Mouse (Mus musculus): ENCODE measurements at regions not wholly inside any gene's neighbourhood (a gene's known extent, or its start where the extent isn't known, plus 50 kb on each side); places are given as distances from the start of the nearest gene placed in this dataset.

DNA sequence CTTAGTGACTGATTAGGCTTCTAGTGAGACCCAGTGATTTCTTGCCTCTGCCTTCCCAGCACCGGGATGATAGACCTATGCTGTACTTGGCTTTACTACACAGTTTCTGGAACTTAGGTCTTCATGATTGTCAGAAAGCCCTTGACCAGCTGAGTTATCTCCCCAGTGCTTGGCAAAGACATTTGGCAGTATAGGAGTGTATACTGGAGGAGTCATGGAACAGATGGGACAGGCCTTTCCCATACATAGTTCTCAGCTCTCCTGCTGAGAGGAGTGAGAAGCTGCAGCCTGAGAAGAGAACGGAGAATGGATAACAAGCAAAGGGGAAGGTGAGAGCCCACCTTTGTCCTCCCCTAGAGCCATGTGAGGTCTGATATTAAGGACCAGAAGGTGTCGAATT is 230.6 kb upstream of the F930015N05Rik start:
- 74% methylated on average over 3 of the region's 3 CpGs for WGBS
- H3K4me2 ChIP-seq = no peak overlapping the region
- no peak for ATAC-seq (ENCODE audit: insufficient read depth, low FRiP score, low read depth)
- H3K9me3 ChIP-seq = no peaks in the 10 kb centered on the region
- no peak overlapping the region for H3K4me3 ChIP-seq (replicated peaks)
- no peak overlapping the region for H3K27ac ChIP-seq
- H3K36me3 ChIP-seq = no peaks in the 10 kb centered on the region
- no peaks in the 10 kb centered on the region for H3K27me3 ChIP-seq (replicated peaks)
- no peaks in the 10 kb centered on the region for H3K4me1 ChIP-seq
- no peak overlapping the region for H3K9ac ChIP-seq

GRCm38 (mm10) chr11:64667521-64667920 is 231.1 kb upstream of the F930015N05Rik start:
- Histone ChIP-seq H3K9ac (no peak overlapping the region), H3K4me1 (no peaks in the 10 kb centered on the region), H3K36me3 (no peaks in the 10 kb centered on the region), H3K27ac (no peak overlapping the region), H3K4me3 (replicated peaks) (no peak overlapping the region), H3K9me3 (no peaks in the 10 kb centered on the region), H3K27me3 (replicated peaks) (no peaks in the 10 kb centered on the region), H3K4me2 (no peak overlapping the region)
- WGBS = 57% methylated on average over 7 of the region's 7 CpGs
- no peak for ATAC-seq (ENCODE audit: insufficient read depth, low FRiP score, low read depth)

- Histone ChIP-seq H3K4me3 (replicated peaks) (no peak overlapping the region), H3K4me1 (no peaks in the 10 kb centered on the region), H3K27ac (no peak overlapping the region), H3K36me3 (no peaks in the 10 kb centered on the region), H3K9ac (no peak overlapping the region), H3K27me3 (replicated peaks) (no peaks in the 10 kb centered on the region), H3K9me3 (no peaks in the 10 kb centered on the region), H3K4me2 (no peak overlapping the region)
- 37% methylated on average over 3 of the region's 3 CpGs for WGBS
- peak; percentile 71; the same call in 1 of the 2 replicates for ATAC-seq (ENCODE audit: insufficient read depth, low FRiP score, low read depth)
Observed at GRCm38 (mm10) chr11:64671898-64672297, 235.4 kb upstream of the F930015N05Rik start.

- Histone ChIP-seq H3K9ac (no peak overlapping the region), H3K36me3 (no peaks in the 10 kb centered on the region), H3K4me2 (no peak overlapping the region), H3K4me3 (replicated peaks) (no peak overlapping the region), H3K4me1 (no peaks in the 10 kb centered on the region), H3K27ac (no peak overlapping the region), H3K9me3 (no peaks in the 10 kb centered on the region), H3K27me3 (replicated peaks) (no peaks in the 10 kb centered on the region)
- WGBS = 70% methylated on average over 4 of the region's 4 CpGs
- no peak for ATAC-seq (ENCODE audit: insufficient read depth, low FRiP score, low read depth)
Observed at GRCm38 (mm10) chr11:64673546-64673945, 237.1 kb upstream of the F930015N05Rik start.

- Histone ChIP-seq H3K9me3 (no peaks in the 10 kb centered on the region), H3K4me3 (replicated peaks) (no peak overlapping the region), H3K36me3 (no peaks in the 10 kb centered on the region), H3K4me2 (no peak overlapping the region), H3K27me3 (replicated peaks) (no peaks in the 10 kb centered on the region), H3K9ac (no peak overlapping the region), H3K27ac (no peak overlapping the region), H3K4me1 (no peaks in the 10 kb centered on the region; the same call in 1 of the 2 replicates)
- no peak for ATAC-seq (ENCODE audit: insufficient read depth, low FRiP score, low read depth)
- 45% methylated on average over 1 of the region's 1 CpGs for WGBS
Observed at GRCm38 (mm10) chr11:64703776-64704175, 267.3 kb upstream of the F930015N05Rik start.

DNA sequence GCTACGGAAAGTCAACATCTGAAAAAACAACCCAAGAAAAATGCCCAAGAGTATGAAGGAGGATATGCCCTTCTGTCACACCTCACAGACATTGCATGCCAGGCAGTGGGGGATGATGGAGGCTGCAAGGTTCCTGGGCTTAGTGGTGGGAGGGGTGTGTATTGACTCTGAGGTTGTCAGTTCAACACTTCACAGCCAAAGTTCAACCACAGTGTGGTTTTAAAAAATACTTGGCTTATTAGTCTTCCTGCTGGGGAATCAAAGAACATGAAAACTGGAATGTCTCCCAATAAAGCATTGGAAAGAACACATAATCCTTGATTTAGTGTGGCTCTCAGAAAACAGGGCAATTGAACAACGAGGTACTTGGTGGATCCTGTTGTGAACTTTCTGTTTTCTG is 267.0 kb upstream of the Elac2 start:
- Histone ChIP-seq H3K9me3 (no peaks in the 10 kb centered on the region), H3K9ac (no peak overlapping the region), H3K4me3 (replicated peaks) (no peak overlapping the region), H3K36me3 (no peaks in the 10 kb centered on the region), H3K27ac (no peak overlapping the region), H3K4me1 (no peaks in the 10 kb centered on the region), H3K27me3 (replicated peaks) (no peaks in the 10 kb centered on the region), H3K4me2 (no peak overlapping the region)
- 78% methylated on average over 2 of the region's 2 CpGs for WGBS
- ATAC-seq (ENCODE audit: insufficient read depth, low FRiP score, low read depth) = no peak

DNA sequence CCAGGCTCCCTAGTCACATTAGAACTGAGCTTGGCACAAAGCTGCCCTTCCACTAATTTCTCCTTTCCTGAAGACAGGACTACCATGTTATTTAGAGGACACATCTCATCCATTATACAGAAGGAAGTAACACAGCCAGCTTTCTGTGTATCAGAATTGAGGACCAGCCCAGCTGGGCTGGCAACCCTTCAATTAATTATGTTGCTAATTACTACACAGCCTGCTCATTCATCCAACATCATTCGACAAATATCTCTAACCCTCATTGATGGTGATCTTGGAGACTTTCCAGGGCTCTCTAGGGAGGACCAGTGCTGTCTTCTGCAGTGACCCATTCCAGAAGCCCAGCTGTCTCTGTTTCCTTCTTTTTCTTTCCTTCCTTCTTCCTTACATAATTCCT is 263.7 kb upstream of the Elac2 start:
- Histone ChIP-seq H3K9me3 (no peaks in the 10 kb centered on the region), H3K27ac (no peak overlapping the region), H3K9ac (no peak overlapping the region), H3K4me1 (no peaks in the 10 kb centered on the region), H3K4me2 (no peak overlapping the region), H3K36me3 (no peaks in the 10 kb centered on the region), H3K27me3 (replicated peaks) (no peaks in the 10 kb centered on the region), H3K4me3 (replicated peaks) (no peak overlapping the region)
- no peak for ATAC-seq (ENCODE audit: insufficient read depth, low FRiP score, low read depth)
- WGBS = 57% methylated on average over 1 of the region's 1 CpGs

- Histone ChIP-seq H3K36me3 (no peaks in the 10 kb centered on the region), H3K9me3 (no peaks in the 10 kb centered on the region), H3K27ac (no peak overlapping the region), H3K4me1 (no peaks in the 10 kb centered on the region), H3K9ac (no peak overlapping the region), H3K4me2 (no peak overlapping the region), H3K4me3 (replicated peaks) (no peak overlapping the region), H3K27me3 (replicated peaks) (no peaks in the 10 kb centered on the region)
- WGBS = 13% methylated on average over 5 of the region's 5 CpGs
- ATAC-seq (ENCODE audit: insufficient read depth, low FRiP score, low read depth) = no peak
Observed at GRCm38 (mm10) chr11:64718316-64719085, 260.3 kb upstream of the Elac2 start.

DNA sequence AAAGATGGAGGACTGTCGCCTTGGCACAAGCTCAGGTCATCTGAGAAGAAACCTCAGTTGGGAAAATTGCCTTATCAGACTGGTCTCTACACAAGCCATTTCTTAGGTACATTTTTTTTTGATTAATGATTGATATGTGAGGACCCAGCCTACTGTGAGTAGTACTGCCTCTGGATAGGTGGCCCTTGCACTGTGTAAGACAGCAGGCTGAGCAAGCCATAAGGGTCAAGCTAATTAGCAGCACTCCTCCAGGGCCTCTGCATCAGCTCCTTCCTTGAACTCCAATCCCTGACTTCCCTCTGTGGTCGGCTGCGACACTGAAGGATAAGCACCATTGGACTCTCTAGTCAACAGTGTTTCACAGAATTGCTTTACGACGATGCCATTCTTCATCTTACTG is 252.6 kb upstream of the Elac2 start:
- WGBS = 77% methylated on average over 5 of the region's 5 CpGs
- H3K4me2 ChIP-seq = no peak overlapping the region
- H3K9ac ChIP-seq = no peak overlapping the region
- peak; percentile 53; the same call in 1 of the 2 replicates for ATAC-seq (ENCODE audit: insufficient read depth, low FRiP score, low read depth)
- H3K4me1 ChIP-seq = no peaks in the 10 kb centered on the region
- no peaks in the 10 kb centered on the region for H3K9me3 ChIP-seq
- no peak overlapping the region for H3K4me3 ChIP-seq (replicated peaks)
- H3K27ac ChIP-seq = no peak overlapping the region
- no peaks in the 10 kb centered on the region for H3K36me3 ChIP-seq
- no peaks in the 10 kb centered on the region for H3K27me3 ChIP-seq (replicated peaks)

- Histone ChIP-seq H3K27me3 (replicated peaks) (no peaks in the 10 kb centered on the region), H3K9me3 (no peaks in the 10 kb centered on the region), H3K27ac (no peak overlapping the region), H3K9ac (no peak overlapping the region), H3K4me2 (no peak overlapping the region), H3K4me3 (replicated peaks) (no peak overlapping the region), H3K36me3 (no peaks in the 10 kb centered on the region), H3K4me1 (no peaks in the 10 kb centered on the region)
- no peak for ATAC-seq (ENCODE audit: insufficient read depth, low FRiP score, low read depth)
- WGBS = 56% methylated on average over 5 of the region's 5 CpGs
Observed at GRCm38 (mm10) chr11:64727841-64728421, 250.9 kb upstream of the Elac2 start.

- Histone ChIP-seq H3K36me3 (no peaks in the 10 kb centered on the region), H3K4me2 (no peak overlapping the region), H3K27me3 (replicated peaks) (no peaks in the 10 kb centered on the region), H3K4me1 (no peaks in the 10 kb centered on the region), H3K27ac (no peak overlapping the region), H3K9me3 (no peaks in the 10 kb centered on the region), H3K4me3 (replicated peaks) (no peak overlapping the region), H3K9ac (no peak overlapping the region)
- ATAC-seq (ENCODE audit: insufficient read depth, low FRiP score, low read depth) = no peak
- WGBS = 52% methylated on average over 7 of the region's 7 CpGs
Observed at GRCm38 (mm10) chr11:64738948-64739347, 239.9 kb upstream of the Elac2 start.

GRCm38 (mm10) chr11:64743753-64744152 is 235.1 kb upstream of the Elac2 start:
- Histone ChIP-seq H3K4me2 (no peak overlapping the region), H3K27ac (no peak overlapping the region), H3K36me3 (no peaks in the 10 kb centered on the region), H3K27me3 (replicated peaks) (no peaks in the 10 kb centered on the region), H3K4me3 (replicated peaks) (no peak overlapping the region), H3K4me1 (no peaks in the 10 kb centered on the region), H3K9ac (no peak overlapping the region), H3K9me3 (no peaks in the 10 kb centered on the region)
- 55% methylated on average over 4 of the region's 4 CpGs for WGBS
- ATAC-seq (ENCODE audit: insufficient read depth, low FRiP score, low read depth) = no peak
